Mouse (Mus musculus) gastrocnemius, postnatal 14 days (tissue): ENCODE results near the gene Iqsec1. TPM values are rescaled to one million over a fixed set of nuclear protein-coding genes. Genes with fewer than 3 reads are reported as not detected.

ENCODE experiments used
- DNase-seq: peaks from one replicate; pipeline ENCODE4 v3.0.0; 2021; ENCODE audit warnings: mixed read lengths
- intact Hi-C: fragments of 180-260 bp; cut with DNase I; formaldehyde crosslinking; loops from one replicate; pipeline ENCODE4 v1.15.1; 2025; ENCODE audit warnings: low total_unique reads
- total RNA-seq, 2 experiments: library from RNA; stranded (reverse); gene quantifications; 2 replicates each; pipeline ENCODE4 v1.2.3; 2021

Gene Iqsec1
- total RNA-seq, 2 experiments from 2014 or later = 36.9 to 55.3 TPM

GRCm38 (mm10) chr6:90763959-90764591, 224.4 kb downstream of the Iqsec1 start:
- DNase-seq = peak; percentile 96
- intact Hi-C loops = no loop called here

GRCm38 (mm10) chr6:90763295-90763694, 225.2 kb downstream of the Iqsec1 start:
- intact Hi-C loops = no loop called here
- no peak for DNase-seq

GRCm38 (mm10) chr6:90762120-90762736, 226.3 kb downstream of the Iqsec1 start:
- no peak for DNase-seq
- intact Hi-C loops = no loop called here

- peak; percentile 65 for DNase-seq
- intact Hi-C loops = no loop called here
Measured at GRCm38 (mm10) chr6:90761301-90762056, 227.0 kb downstream of the Iqsec1 start.

- no peak for DNase-seq
- intact Hi-C loops = no loop called here
Measured at GRCm38 (mm10) chr6:90760886-90761285, 227.6 kb downstream of the Iqsec1 start.

GRCm38 (mm10) chr6:90759754-90760153, 228.7 kb downstream of the Iqsec1 start:
- no peak for DNase-seq
- intact Hi-C loops = no loop called here

GRCm38 (mm10) chr6:90758155-90758554, 230.3 kb downstream of the Iqsec1 start:
- intact Hi-C loops = no loop called here
- DNase-seq = no peak

- intact Hi-C loops = no loop called here
- peak; percentile 40 for DNase-seq
Measured at GRCm38 (mm10) chr6:90757427-90757883, 231.0 kb downstream of the Iqsec1 start.

- intact Hi-C loops = no loop called here
- no peak for DNase-seq
Measured at GRCm38 (mm10) chr6:90756561-90756960, 231.9 kb downstream of the Iqsec1 start.

- DNase-seq = no peak
- intact Hi-C loops = no loop called here
Measured at GRCm38 (mm10) chr6:90755613-90755941, 232.9 kb downstream of the Iqsec1 start.

GRCm38 (mm10) chr6:90754927-90755612, 233.4 kb downstream of the Iqsec1 start:
- intact Hi-C loops = no loop called here
- no peak for DNase-seq

- intact Hi-C loops = no loop called here
Measured at GRCm38 (mm10) chr6:90754093-90754492, 234.4 kb downstream of the Iqsec1 start.

GRCm38 (mm10) chr6:90753656-90754055, 234.8 kb downstream of the Iqsec1 start:
- no peak for DNase-seq
- intact Hi-C loops = no loop called here

More at GRCm38 (mm10) chr6:90754093-90754492, 234.4 kb downstream of the Iqsec1 start:
- no peak for DNase-seq

GRCm38 (mm10) chr6:90751624-90752023, 236.9 kb downstream of the Iqsec1 start:
- intact Hi-C loops = no loop called here
- no peak for DNase-seq

GRCm38 (mm10) chr6:90750091-90750490, 238.4 kb downstream of the Iqsec1 start:
- DNase-seq = no peak
- intact Hi-C loops = no loop called here

GRCm38 (mm10) chr6:90749414-90749937, 239.0 kb downstream of the Iqsec1 start:
- no peak for DNase-seq
- intact Hi-C loops = no loop called here

- intact Hi-C loops = no loop called here
- DNase-seq = no peak
Measured at GRCm38 (mm10) chr6:90748976-90749375, 239.5 kb downstream of the Iqsec1 start.

GRCm38 (mm10) chr6:90746331-90746864, 242.1 kb downstream of the Iqsec1 start:
- intact Hi-C loops = no loop called here
- no peak for DNase-seq

GRCm38 (mm10) chr6:90745401-90746198, 242.9 kb downstream of the Iqsec1 start:
- DNase-seq = no peak
- intact Hi-C loops = no loop called here
